Mouse (Mus musculus): Measurements from ENCODE around the gene Ttc7b.

DNA sequence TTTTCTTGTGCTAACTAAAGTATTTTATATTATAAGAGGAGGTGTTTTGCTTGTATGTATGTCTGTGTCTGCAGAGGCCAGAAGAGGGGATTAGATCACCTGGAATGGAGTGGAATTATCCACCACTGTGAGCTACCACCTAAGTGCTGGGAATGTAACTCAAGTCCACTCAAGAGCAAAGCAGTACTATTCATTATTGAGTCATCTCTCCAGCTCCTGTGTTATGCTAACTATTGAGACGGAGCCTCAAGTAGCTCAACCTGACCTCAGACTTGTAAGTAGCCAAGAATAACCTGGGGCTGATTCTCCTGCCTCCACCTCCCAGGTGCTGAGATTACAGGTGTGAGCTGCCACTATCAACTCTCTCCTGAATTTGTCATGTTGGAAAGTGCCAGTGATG, 31.3 kb upstream of the Ttc7b start:
- no peak for TF ChIP-seq POLR2A (IDR thresholded peaks at IDR 0.05; ENCODE audit: low read depth, low read length)
- no peak for TF ChIP-seq CTCF (IDR thresholded peaks at IDR 0.05; ENCODE audit: extremely low read depth, insufficient read depth, insufficient read length, insufficient replicate concordance)

Measured in spleen, adult 2 months (tissue).